Mouse (Mus musculus): ENCODE measurements around the gene 4930415O20Rik. TPM values are rescaled to one million over a fixed set of nuclear protein-coding genes. Genes with fewer than 3 reads are reported as not detected.

The 4930415O20Rik gene
- polyA plus RNA-seq, 2 experiments: not detected

DNA sequence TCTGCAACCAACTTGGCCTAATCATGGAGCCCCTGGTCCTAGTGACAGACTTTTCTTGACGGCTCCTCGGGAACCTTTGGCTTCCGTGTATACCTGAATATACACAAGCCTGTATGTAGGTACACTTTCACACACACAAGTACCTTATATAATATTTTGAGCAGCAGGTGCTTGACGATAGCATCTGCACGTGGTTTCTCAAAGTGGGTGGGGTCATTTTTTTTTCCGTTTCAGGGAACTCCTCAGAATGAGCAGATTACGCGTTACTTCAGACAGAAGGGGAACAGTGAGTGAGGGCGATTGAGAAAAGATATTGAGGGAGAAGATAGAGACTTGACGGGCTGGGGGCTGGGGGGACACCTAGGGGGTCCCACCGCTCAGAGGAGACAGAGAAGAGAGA, 16.9 kb downstream of the 4930415O20Rik start:
- H3K4me1 ChIP-seq (replicated peaks; ENCODE audit: control insufficient read depth in 2 of 2, insufficient read depth in 2 of 2, low read length in 1 of 2): peaks cover 14 to 36% of the 10 kb centered on the region in 2 experiments
- H3K9me3 ChIP-seq (ENCODE audit: control insufficient read depth, low read length): no peaks in the 10 kb centered on the region
- TF ChIP-seq CTCF (IDR thresholded peaks at IDR 0.05; ENCODE audit: low read depth): no peak
- TF ChIP-seq EP300 (IDR thresholded peaks at IDR 0.05; ENCODE audit: low read depth): no peak
- H3K27ac ChIP-seq: no peak overlapping the region
- H3K36me3 ChIP-seq (replicated peaks; ENCODE audit: control insufficient read depth, insufficient read depth, low read depth): peaks cover 15% of the 10 kb centered on the region
- H3K4me3 ChIP-seq (ENCODE audit: insufficient read depth in 1 of 2, low read depth in 2 of 2, low read length in 2 of 2): no peak overlapping the region
- WGBS (ENCODE audit: insufficient replicate concordance): 32% methylated on average over 11 of the region's 11 CpGs
- no peak overlapping the region for H3K9ac ChIP-seq (replicated peaks)
- H3K27me3 ChIP-seq (ENCODE audit: control insufficient read depth, insufficient read depth, low read length): no peaks in the 10 kb centered on the region
- DNase-seq (ENCODE audit: low read depth in 3 of 3, low spot score in 3 of 3): no peak
- peak; percentile 20; the same call in 1 of the 2 replicates for ATAC-seq (ENCODE audit: insufficient read depth)
- H3K4me2 ChIP-seq (ENCODE audit: low read depth): no peak overlapping the region

DNA sequence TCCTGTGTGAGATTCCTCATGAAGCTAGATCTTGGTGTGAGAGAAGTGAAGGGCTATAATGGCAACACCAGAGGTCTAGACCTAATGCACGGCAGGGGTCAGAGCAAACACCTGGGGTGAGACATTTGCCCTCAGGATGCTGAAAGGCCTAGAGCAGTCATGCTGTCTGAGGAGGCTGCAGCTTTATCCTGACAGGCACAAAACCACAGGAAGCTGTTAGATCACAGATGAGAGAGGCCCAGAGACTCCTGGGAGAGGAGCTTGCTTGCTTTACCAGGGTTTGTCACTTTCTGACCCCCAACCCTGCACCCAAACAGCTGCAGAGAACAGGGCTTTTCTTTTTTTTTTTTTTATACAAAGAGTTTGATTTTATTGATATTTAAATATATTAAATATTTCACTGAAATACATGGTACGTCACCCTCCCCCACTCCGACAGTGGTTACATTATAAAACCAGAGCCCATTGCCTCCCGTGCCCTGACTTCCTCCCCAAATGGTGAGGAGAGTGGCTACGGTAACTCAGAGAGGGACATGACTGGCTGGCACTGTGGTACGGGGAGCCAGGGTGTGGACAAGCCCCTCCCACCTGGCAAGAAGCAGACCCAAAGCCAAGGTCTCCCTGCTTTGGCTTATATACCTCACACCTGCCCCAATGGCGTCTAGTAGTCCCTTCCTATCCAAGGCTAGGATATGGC, 19.0 kb downstream of the 4930415O20Rik start:
- H3K27ac ChIP-seq: no peak overlapping the region
- H3K27me3 ChIP-seq (ENCODE audit: control insufficient read depth, insufficient read depth, low read length): no peaks in the 10 kb centered on the region
- WGBS (ENCODE audit: insufficient replicate concordance): 32% methylated on average over 7 of the region's 7 CpGs

DNA sequence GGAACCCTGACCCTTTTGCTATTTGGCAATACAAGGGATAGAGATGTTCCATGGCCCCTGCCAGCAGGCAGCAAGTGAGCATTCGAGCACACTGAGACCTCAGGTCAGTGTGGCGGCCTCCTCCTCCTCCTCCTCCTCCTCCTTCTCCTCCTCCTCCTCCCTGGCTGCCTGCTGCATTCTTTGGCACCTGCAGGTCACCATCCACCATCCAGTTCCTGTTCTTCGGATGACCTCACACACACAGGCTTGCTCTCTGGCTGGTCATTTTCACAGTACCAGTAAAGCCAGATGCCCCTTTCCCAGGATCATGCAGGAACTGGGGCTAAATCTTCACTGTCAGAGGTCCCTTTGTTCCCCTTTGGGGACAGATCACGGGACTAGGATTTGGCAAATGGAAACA, 20.6 kb downstream of the 4930415O20Rik start:
- Histone ChIP-seq H3K27me3 (ENCODE audit: control insufficient read depth, insufficient read depth, low read length) (no peaks in the 10 kb centered on the region), H3K4me2 (ENCODE audit: low read depth) (no peak overlapping the region), H3K4me3 (ENCODE audit: insufficient read depth in 1 of 2, low read depth in 2 of 2, low read length in 2 of 2) (no peak overlapping the region), H3K9ac (replicated peaks) (no peak overlapping the region), H3K9me3 (ENCODE audit: control insufficient read depth, low read length) (no peaks in the 10 kb centered on the region), H3K4me1 (replicated peaks; ENCODE audit: control insufficient read depth in 2 of 2, insufficient read depth in 2 of 2, low read length in 1 of 2) (peaks cover 6 to 24% of the 10 kb centered on the region in 2 experiments), H3K36me3 (replicated peaks; ENCODE audit: control insufficient read depth, insufficient read depth, low read depth) (peaks cover 47% of the 10 kb centered on the region), H3K27ac (no peak overlapping the region)
- no peak for TF ChIP-seq EP300 (IDR thresholded peaks at IDR 0.05; ENCODE audit: low read depth)
- TF ChIP-seq CTCF (IDR thresholded peaks at IDR 0.05; ENCODE audit: low read depth): no peak
- WGBS (ENCODE audit: insufficient replicate concordance): 74% methylated on average over 4 of the region's 4 CpGs
- DNase-seq (ENCODE audit: low read depth in 3 of 3, low spot score in 3 of 3) (no peak), ATAC-seq (ENCODE audit: insufficient read depth) (no peak)

More for the DNA sequence above, 19.0 kb downstream of the 4930415O20Rik start:
- TF ChIP-seq CTCF (IDR thresholded peaks at IDR 0.05; ENCODE audit: low read depth): no peak
- ATAC-seq (ENCODE audit: insufficient read depth) (no peak), DNase-seq (ENCODE audit: low read depth in 3 of 3, low spot score in 3 of 3) (no peak)
- Histone ChIP-seq H3K9me3 (ENCODE audit: control insufficient read depth, low read length) (no peaks in the 10 kb centered on the region), H3K4me2 (ENCODE audit: low read depth) (no peak overlapping the region), H3K9ac (replicated peaks) (no peak overlapping the region), H3K4me1 (replicated peaks; ENCODE audit: control insufficient read depth in 2 of 2, insufficient read depth in 2 of 2, low read length in 1 of 2) (peaks cover 14 to 36% of the 10 kb centered on the region in 2 experiments), H3K36me3 (replicated peaks; ENCODE audit: control insufficient read depth, insufficient read depth, low read depth) (peaks cover 35% of the 10 kb centered on the region), H3K4me3 (ENCODE audit: insufficient read depth in 1 of 2, low read depth in 2 of 2, low read length in 2 of 2) (no peak overlapping the region)

DNA sequence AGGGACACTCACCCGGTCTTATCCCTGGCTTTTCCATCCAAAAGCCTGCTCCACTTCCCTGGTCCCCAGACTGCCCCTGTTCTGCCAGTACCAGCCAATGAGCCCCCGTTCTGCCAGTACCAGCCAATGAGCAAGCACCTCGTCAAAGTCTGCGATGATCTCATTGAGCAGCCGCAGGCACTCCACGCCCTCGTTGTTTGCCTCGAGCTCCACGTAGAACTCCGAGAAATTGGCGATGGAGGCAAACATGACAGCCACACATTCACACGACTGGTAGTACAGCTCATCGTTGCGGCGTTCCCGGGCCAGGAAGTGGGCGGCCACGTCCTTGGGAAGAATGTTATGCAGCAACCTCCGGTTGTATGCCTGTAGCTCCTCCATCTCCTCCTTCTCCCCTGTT, 23.4 kb downstream of the 4930415O20Rik start:
- no peak overlapping the region for H3K9ac ChIP-seq (replicated peaks)
- TF ChIP-seq CTCF (IDR thresholded peaks at IDR 0.05; ENCODE audit: low read depth): no peak
- no peak for TF ChIP-seq EP300 (IDR thresholded peaks at IDR 0.05; ENCODE audit: low read depth)
- DNase-seq (ENCODE audit: low read depth in 3 of 3, low spot score in 3 of 3): no peak
- H3K4me1 ChIP-seq (replicated peaks; ENCODE audit: control insufficient read depth in 2 of 2, insufficient read depth in 2 of 2, low read length in 1 of 2): peaks cover 0 to 8% of the 10 kb centered on the region in 2 experiments; a peak in 2 of 4 replicates
- no peaks in the 10 kb centered on the region for H3K27me3 ChIP-seq (ENCODE audit: control insufficient read depth, insufficient read depth, low read length)
- H3K9me3 ChIP-seq (ENCODE audit: control insufficient read depth, low read length): no peaks in the 10 kb centered on the region
- no peak for ATAC-seq (ENCODE audit: insufficient read depth)
- H3K4me3 ChIP-seq (ENCODE audit: insufficient read depth in 1 of 2, low read depth in 2 of 2, low read length in 2 of 2): no peak overlapping the region
- H3K27ac ChIP-seq: no peak overlapping the region
- H3K36me3 ChIP-seq (replicated peaks; ENCODE audit: control insufficient read depth, insufficient read depth, low read depth): peaks cover 70% of the 10 kb centered on the region
- H3K4me2 ChIP-seq (ENCODE audit: low read depth): no peak overlapping the region
- 79% methylated on average over 19 of the region's 19 CpGs for WGBS (ENCODE audit: insufficient replicate concordance)

GRCm38 (mm10) chr15:98595049-98595448, 24.2 kb downstream of the 4930415O20Rik start:
- DNase-seq (ENCODE audit: low read depth in 3 of 3, low spot score in 3 of 3): no peak
- no peaks in the 10 kb centered on the region for H3K9me3 ChIP-seq (ENCODE audit: control insufficient read depth, low read length)
- H3K4me3 ChIP-seq (ENCODE audit: insufficient read depth in 1 of 2, low read depth in 2 of 2, low read length in 2 of 2): no peak overlapping the region
- no peak overlapping the region for H3K9ac ChIP-seq (replicated peaks)
- no peak overlapping the region for H3K27ac ChIP-seq
- WGBS (ENCODE audit: insufficient replicate concordance): 80% methylated on average over 5 of the region's 5 CpGs
- no peak for TF ChIP-seq EP300 (IDR thresholded peaks at IDR 0.05; ENCODE audit: low read depth)
- TF ChIP-seq CTCF (IDR thresholded peaks at IDR 0.05; ENCODE audit: low read depth): no peak
- ATAC-seq (ENCODE audit: insufficient read depth): no peak
- no peaks in the 10 kb centered on the region for H3K27me3 ChIP-seq (ENCODE audit: control insufficient read depth, insufficient read depth, low read length)
- H3K4me1 ChIP-seq (replicated peaks; ENCODE audit: control insufficient read depth in 2 of 2, insufficient read depth in 2 of 2, low read length in 1 of 2): peaks cover 0 to 4% of the 10 kb centered on the region in 2 experiments; a peak in 1 of 4 replicates
- H3K36me3 ChIP-seq (replicated peaks; ENCODE audit: control insufficient read depth, insufficient read depth, low read depth): peaks cover 76% of the 10 kb centered on the region
- no peak overlapping the region for H3K4me2 ChIP-seq (ENCODE audit: low read depth)

Data from liver, embryonic 14.5 days (tissue).